Mouse (Mus musculus): ENCODE measurements around the gene Zbtb48. TPM values are rescaled to one million over a fixed set of nuclear protein-coding genes. Genes with fewer than 3 reads are reported as not detected.
A peak's percentile ranks its signal among the peaks of the same experiment; 100 is the strongest.

The Zbtb48 gene
- polyA plus RNA-seq (2015; fragmentation: Nextera tagmentation; extraction: Ambion mirVana) = 18.4 and 18.9 TPM in 2 replicates

GRCm38 (mm10) chr4:152027524-152027923 is at the start of gene Zbtb48:
Gene Zbtb48 (minus strand): TSS chr4:152027671.
- peak; percentile 96 for DNase-seq (ENCODE audit: low spot score)

- no peak for DNase-seq (ENCODE audit: low spot score)
Observed at GRCm38 (mm10) chr4:152077191-152077590, 49.7 kb upstream of the Zbtb48 start.

- no peak for DNase-seq (ENCODE audit: low spot score)
Observed at GRCm38 (mm10) chr4:152074548-152074947, 47.1 kb upstream of the Zbtb48 start.

GRCm38 (mm10) chr4:152073715-152074114 is 46.2 kb upstream of the Zbtb48 start:
- no peak for DNase-seq (ENCODE audit: low spot score)

GRCm38 (mm10) chr4:152072655-152073054 is 45.2 kb upstream of the Zbtb48 start:
- no peak for DNase-seq (ENCODE audit: low spot score)

GRCm38 (mm10) chr4:152072121-152072601 is 44.7 kb upstream of the Zbtb48 start, which contains the start of gene Plekhg5:
Gene Plekhg5 (plus strand): TSS chr4:152072498.
- DNase-seq (ENCODE audit: low spot score) = no peak

- DNase-seq (ENCODE audit: low spot score) = no peak
Observed at GRCm38 (mm10) chr4:152070494-152071396, 43.3 kb upstream of the Zbtb48 start.

- no peak for DNase-seq (ENCODE audit: low spot score)
Observed at GRCm38 (mm10) chr4:152069245-152069644, 41.8 kb upstream of the Zbtb48 start.

GRCm38 (mm10) chr4:152068166-152068724 is 40.8 kb upstream of the Zbtb48 start:
- no peak for DNase-seq (ENCODE audit: low spot score)

- DNase-seq (ENCODE audit: low spot score) = no peak
Observed at GRCm38 (mm10) chr4:152067280-152067679, 39.8 kb upstream of the Zbtb48 start.

- DNase-seq (ENCODE audit: low spot score) = no peak
Observed at GRCm38 (mm10) chr4:152062390-152063110, 35.1 kb upstream of the Zbtb48 start.

GRCm38 (mm10) chr4:152044609-152045008 is 17.1 kb upstream of the Zbtb48 start:
- no peak for DNase-seq (ENCODE audit: low spot score)

GRCm38 (mm10) chr4:152043171-152043570 is 15.7 kb upstream of the Zbtb48 start:
- no peak for DNase-seq (ENCODE audit: low spot score)

- DNase-seq (ENCODE audit: low spot score) = no peak
Observed at GRCm38 (mm10) chr4:152041924-152042641, 14.6 kb upstream of the Zbtb48 start.

- peak; percentile 4 for DNase-seq (ENCODE audit: low spot score)
Observed at GRCm38 (mm10) chr4:152039831-152040310, 12.4 kb upstream of the Zbtb48 start.

- DNase-seq (ENCODE audit: low spot score) = peak; percentile 94
Observed at GRCm38 (mm10) chr4:152038985-152039830, 11.7 kb upstream of the Zbtb48 start, which contains the start of gene Nol9. Gene Nol9 (plus strand): TSS chr4:152039321.

GRCm38 (mm10) chr4:152038225-152038984 is 10.9 kb upstream of the Zbtb48 start, which contains the start of gene Tas1r1:
Gene Tas1r1 (minus strand): TSS chr4:152038568.
- no peak for DNase-seq (ENCODE audit: low spot score)

GRCm38 (mm10) chr4:152036464-152036863 is 9.0 kb upstream of the Zbtb48 start:
- peak; percentile 17 for DNase-seq (ENCODE audit: low spot score)

- DNase-seq (ENCODE audit: low spot score) = no peak
Observed at GRCm38 (mm10) chr4:152032922-152033321, 5.5 kb upstream of the Zbtb48 start.
